Mouse (Mus musculus): ENCODE results near the gene B830017H08Rik.

DNA sequence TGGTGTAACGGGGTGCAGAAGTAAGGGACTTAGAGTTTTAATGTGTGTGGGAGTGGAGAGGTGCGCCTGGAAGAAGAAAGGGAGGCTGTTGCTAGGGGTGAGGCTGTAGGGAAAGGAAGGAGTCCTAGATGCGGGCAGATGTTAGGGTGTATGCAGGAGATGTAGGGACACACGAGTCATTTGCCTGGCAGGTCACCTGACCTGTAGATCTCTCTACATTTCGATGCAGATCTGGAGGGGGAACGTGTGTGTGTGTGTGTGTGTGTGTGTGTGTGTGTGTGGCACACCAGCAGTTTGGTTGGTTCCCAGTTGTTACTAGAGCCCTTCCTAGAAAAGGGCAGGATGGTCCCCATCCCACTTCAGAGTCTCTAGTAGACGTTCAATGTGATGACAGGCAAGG lies 27.9 kb upstream of the B830017H08Rik start:
- TF ChIP-seq CTCF (IDR thresholded peaks at IDR 0.05; ENCODE audit: control insufficient read depth, insufficient read depth, insufficient read length) (no peak), MAX (IDR thresholded peaks at IDR 0.05) (no peak), MYOG (IDR thresholded peaks at IDR 0.05; ENCODE audit: control insufficient read depth, extremely low read depth, insufficient read length) (no peak), USF1 (IDR thresholded peaks at IDR 0.05; ENCODE audit: low read depth) (no peak), CEBPB (IDR thresholded peaks at IDR 0.05; ENCODE audit: low read depth) (no peak), MYOD1 (IDR thresholded peaks at IDR 0.05; ENCODE audit: control insufficient read depth, insufficient read length, low read depth) (no peak), FOSL1 (IDR thresholded peaks at IDR 0.05; ENCODE audit: insufficient read depth, low read length, poor library complexity, severe bottlenecking) (no peak)
